Mouse (Mus musculus): ENCODE measurements around the gene Crxos.
"Not testable (repeated sequence)": the region's sequence is repeated elsewhere in the genome, so short reads cannot be mapped to it uniquely, and the experiment has no call there.

Gene Crxos

GRCm38 (mm10) chr7:15882317-15882716 is at the start of gene Crxos:
Gene Crxos, plus strand, starts transcription at chr7:15882617.
- no peak for DNase-seq

- DNase-seq = no peak
Observed at GRCm38 (mm10) chr7:15839578-15839977, 42.8 kb upstream of the Crxos start, which contains the start of gene Obox6. Gene Obox6, minus strand, starts transcription at chr7:15839678.

DNA sequence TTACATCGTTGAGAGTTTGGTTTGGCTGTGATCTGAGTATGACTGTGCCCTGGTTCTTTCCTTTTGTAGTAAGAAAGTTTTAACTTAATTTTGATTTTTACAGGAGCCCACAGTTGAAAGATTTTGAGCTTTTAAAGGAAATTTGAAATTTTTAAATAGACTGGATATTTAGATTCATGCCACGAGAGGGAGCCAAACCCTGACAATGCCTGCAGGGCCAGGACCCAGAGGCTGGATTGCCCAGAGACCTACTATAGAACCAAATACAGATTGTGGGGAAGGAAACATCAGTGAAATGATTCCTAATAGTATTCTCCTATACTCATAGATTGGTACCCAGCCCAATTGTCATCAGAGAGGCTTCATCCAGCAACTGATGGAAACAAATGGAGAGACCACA is 22.8 kb upstream of the Crxos start:
- DNase-seq = no peak

DNA sequence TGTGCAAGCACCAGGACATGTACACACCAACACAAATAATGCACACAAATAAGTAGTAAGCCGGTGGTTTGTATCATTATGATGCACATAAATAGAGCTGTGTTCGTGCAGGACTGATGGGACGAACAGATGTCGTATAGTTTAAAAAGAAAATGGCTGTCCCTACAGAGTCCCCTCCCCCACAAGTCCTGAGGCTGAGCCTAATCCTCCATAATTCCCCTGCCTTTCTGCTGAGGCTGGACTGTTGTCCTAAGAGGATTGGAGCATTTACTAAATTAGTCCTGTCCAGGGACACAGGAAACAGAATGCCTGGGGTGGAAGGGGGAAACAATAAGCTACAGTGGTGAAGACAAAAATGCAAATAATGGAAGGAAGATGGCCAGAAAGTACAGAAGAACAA is 18.3 kb upstream of the Crxos start:
- no peak for DNase-seq

GRCm38 (mm10) chr7:15879756-15880155 is 2.7 kb upstream of the Crxos start, which contains the start of gene Crx:
Gene Crx, minus strand, starts transcription at chr7:15879968.
- no peak for DNase-seq

- no peak for DNase-seq
Observed at GRCm38 (mm10) chr7:15881388-15881787, 1.0 kb upstream of the Crxos start.

DNA sequence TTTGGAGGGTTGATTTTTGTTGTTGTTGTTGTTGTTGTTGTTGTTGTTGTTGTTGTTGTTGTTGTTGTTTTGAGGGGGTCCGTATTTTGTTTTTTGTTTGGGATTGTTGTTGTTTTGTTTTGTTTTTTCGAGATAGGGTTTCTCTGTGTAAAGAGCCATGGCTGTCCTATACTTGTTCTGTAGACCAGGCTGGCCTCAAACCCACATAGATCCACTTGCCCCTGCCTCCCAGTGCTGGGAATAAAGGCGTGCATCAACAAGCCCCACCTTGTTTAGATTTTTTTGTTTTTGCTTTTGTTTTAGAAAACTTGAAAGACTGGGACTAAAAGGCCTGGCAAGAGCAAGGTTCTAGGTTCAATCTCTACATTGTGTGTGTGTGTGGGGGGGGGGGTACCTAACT is 586 bp upstream of the Crxos start:
- DNase-seq = no peak

- DNase-seq = no peak
Observed at GRCm38 (mm10) chr7:15884127-15884526, 1.7 kb downstream of the Crxos start.

- DNase-seq = no peak
Observed at GRCm38 (mm10) chr7:15894251-15894650, 11.8 kb downstream of the Crxos start.

DNA sequence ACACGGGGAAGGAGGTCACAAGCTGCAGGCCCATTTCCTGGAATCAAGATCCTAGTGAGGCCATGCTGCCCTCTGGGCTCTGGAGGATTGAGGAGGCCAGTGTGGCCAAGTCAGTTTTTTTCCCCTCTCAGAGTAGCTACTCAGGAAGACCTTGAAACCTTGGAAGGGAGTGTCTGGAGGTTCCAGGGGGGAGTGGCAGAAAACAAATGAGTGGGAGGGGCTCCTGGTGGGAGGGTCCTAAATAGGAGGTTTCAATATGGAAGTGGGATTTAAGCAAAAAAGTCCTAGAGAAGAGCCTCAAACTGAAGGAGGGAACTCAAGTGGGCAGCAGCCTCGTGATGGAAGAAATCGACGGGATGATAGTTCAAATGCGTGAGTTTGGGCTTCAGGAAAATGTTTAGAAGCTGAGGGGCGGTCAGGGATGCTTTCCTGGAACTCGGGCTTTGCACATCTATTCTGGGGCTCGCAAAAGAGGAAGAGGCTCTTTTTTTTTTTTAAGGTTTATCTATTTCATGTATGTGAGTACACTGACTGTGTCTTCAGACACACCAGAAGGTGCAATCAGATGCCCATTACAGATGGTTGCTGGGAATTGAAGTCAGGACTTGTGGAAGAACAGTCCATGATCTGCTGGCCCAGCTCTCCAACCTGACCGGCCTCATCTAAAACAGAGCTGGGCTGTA is 19.1 kb downstream of the Crxos start:
- no peak for DNase-seq

GRCm38 (mm10) chr7:15905861-15906260 is 23.4 kb downstream of the Crxos start:
- no peak for DNase-seq

- no peak for DNase-seq
Observed at GRCm38 (mm10) chr7:15906602-15907001, 24.2 kb downstream of the Crxos start.

DNA sequence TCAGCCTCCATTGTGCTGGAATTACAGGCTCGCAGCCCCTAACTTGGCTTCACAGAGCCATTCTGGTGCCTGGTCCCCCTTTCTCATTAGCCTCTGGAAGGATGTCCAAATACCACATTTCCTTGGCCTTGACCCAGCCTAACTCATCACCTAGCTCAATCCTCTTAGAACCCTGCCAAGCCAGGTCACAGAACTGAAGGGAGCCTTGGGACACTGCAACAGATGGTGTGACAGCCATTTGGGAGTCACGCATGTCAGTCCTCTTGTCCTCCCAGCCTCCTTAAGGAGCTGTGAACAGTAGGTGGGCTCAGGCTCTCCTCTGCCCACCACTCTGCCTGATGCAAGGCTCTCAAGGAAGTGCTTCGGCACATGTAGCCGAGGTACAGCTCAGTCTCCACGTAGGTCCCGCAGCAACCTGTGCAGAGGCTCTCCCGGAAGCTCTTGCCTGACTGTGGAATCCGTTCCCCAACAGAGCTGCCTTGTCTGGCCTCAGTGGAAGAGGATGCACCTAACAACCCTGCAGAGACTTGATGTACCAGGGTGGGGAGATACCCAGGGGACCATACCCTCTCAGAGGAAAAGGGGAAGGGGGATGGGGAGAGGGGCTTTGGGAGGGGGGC is 25.7 kb downstream of the Crxos start:
- no peak for DNase-seq

GRCm38 (mm10) chr7:15910521-15910920 is 28.1 kb downstream of the Crxos start:
- no peak for DNase-seq

- peak; percentile 74 for DNase-seq
Observed at GRCm38 (mm10) chr7:15912183-15912582, 29.8 kb downstream of the Crxos start.

- DNase-seq = peak; percentile 33
Observed at GRCm38 (mm10) chr7:15914252-15914651, 31.8 kb downstream of the Crxos start.

DNA sequence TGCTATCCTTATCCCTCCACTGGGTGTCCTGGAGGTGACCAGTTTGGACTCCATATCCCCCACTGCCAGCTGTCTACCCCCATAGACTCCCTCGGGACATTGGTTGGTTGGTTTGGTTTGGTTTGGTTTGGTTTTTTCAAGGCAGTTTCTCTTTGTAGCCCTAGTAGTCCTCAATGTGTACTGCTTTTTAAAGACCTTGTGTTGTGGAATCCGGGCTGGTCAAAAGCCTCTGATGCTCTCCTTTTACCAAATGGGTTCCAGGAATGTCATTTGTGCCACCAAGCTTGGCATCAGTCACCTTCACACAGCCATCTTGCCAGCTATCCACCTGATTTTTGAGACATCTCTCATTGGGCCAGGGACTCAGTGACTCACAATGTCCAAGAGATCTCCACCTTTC is 32.3 kb downstream of the Crxos start:
- no peak for DNase-seq

DNA sequence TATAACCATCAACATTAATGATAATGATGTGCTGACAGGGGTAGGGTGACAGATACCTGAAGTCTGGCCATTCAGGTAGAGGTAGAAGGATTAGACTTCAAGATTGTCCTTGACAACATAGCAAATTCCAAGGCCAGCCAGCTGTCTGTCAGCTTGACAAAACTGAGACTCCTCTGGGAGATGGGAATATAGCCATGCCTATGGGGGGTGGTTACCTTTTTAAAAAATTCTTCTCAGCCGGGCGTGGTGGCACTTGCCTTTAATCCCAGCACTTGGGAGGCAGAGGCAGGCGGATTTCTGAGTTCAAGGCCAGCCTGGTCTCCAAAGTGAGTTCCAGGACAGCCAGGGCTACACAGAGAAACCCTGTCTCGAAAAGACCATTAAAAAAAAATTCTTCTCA is 33.3 kb downstream of the Crxos start:
- DNase-seq = not testable (repeated sequence)

- no peak for DNase-seq
Observed at GRCm38 (mm10) chr7:15916134-15916723, 33.8 kb downstream of the Crxos start.

- DNase-seq = no peak
Observed at GRCm38 (mm10) chr7:15916996-15917395, 34.6 kb downstream of the Crxos start.

DNA sequence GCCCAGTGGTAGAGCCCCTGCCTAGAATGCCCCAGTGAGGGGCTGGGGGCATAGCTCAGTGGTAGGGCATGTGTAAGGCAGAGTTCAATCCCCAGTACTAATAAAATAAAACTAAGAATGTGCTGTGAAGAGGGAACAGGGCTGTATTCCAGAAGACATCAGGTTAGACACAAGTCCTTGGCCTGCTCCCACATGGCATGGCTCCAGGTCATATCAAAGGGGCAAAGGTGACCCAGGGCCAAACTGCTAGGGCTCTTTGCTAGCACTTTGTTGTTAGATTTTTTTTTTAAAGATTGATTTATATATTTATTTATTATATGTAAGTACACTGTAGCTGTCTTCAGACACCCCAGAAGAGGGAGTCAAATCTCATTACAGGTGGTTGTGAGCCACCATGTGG is 36.0 kb downstream of the Crxos start:
- DNase-seq = no peak

DNA sequence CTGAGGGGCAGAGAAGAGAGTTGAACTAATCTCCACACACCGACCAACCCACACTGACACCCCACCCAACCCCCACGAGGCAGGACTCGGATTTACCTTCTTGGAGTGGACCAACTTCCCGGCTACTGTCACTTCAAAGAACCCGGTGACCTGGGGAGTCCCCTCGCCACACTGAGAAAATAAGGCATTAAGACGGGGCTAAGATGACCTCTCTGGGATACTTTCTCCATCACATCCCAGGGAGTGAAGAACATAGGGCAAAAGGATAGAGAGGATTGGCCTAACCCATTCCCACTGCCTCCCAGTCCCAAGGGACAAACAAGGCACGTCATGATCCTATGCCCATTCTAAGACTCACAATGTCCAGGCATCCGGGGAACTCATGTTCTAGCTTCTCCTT is 37.5 kb downstream of the Crxos start:
- no peak for DNase-seq

DNA sequence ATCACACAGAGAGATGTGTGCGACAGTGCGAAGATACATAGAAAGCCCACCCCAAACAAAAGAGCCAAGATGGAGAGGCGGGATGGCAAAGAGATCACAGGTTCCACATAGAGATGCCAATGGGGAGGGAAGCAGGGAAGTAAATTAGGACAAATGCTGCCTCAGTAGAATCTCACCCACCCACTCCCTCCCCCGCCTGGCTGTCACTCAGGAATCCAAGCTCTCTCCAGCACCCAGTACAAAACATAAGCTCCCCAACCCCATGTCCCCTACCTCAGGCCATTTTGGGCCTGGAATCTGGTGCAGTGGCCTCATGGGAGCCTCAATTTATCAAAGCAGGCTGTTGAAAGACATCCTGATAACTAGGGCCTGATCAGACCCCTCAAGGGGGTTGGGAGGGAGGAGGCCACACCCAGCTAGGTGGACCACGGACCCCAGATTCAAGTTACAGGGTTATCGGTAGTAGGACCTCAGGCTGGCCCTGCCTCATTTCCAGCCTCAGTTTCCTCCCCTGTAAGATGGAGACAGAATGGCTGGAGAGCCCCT is 38.3 kb downstream of the Crxos start:
- DNase-seq = no peak

DNA sequence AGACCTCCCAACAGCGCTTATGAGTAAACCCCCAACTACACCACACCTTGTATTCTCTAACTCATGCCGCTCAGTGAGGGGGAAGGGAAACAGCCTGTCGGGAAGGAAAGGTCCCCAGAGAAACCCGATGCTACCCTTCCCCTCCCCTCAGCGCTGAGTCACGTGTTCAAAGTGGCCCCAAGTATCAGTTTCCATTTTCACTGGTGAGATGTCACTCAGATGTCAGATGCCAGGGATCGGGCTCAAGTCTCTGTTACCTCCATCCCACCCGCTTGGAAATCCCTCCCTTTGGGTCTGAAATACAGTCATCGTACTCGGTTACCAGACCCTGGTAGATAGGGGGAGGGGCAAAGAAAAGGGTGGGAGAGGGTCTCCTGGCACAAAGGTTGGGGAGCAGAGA is 39.4 kb downstream of the Crxos start:
- no peak for DNase-seq

Data from kidney, postnatal 14 days (tissue).